19 mouse cellular contexts compared by ENCODE assay signal in genomic region chr14:75460436-75460835, GRCm38 (mm10). TPM values are rescaled to one million over a fixed set of nuclear protein-coding genes. Genes with fewer than 3 reads are reported as not detected.
DNase-seq lines count a peak whose midpoint lies in the region; ATAC-seq lines count a peak whose summit lies in the region.
"Had no signal": no experiment of that assay in that cellular context is flagged by ENCODE, and none has a peak within 500 bp of the region (broad histone marks: within the 10 kb centered on the region; RNA-seq: fewer than 3 reads in every experiment).

No protein-coding gene starts in this region.

- WGBS in forebrain, embryonic 10.5 days, result 42% methylated on average over 3 of the region's 3 CpGs
- 36% methylated on average over 3 of the region's 3 CpGs for WGBS in forebrain, embryonic 11.5 days
- 48% methylated on average over 3 of the region's 3 CpGs for WGBS in kidney, embryonic 15.5 days
- WGBS in neural tube, embryonic 14.5 days, result 53% methylated on average over 3 of the region's 3 CpGs

- no peaks in the 10 kb centered on the region for H3K36me3 ChIP-seq in forebrain, embryonic 10.5 days (replicated peaks)
- H3K36me3 ChIP-seq in forebrain, embryonic 11.5 days (ENCODE audit: control insufficient read depth, insufficient read depth, low read length), result no peaks in the 10 kb centered on the region
- H3K36me3 ChIP-seq in kidney, embryonic 15.5 days, result no peaks in the 10 kb centered on the region
- no peaks in the 10 kb centered on the region for H3K36me3 ChIP-seq in neural tube, embryonic 14.5 days (ENCODE audit: control insufficient read depth, insufficient read depth, low read length)
- H3K36me3 ChIP-seq: heart, embryonic 13.5 days; limb, embryonic 15.5 days; midbrain, embryonic 12.5 days had no signal

- H3K27me3 ChIP-seq in forebrain, embryonic 10.5 days (ENCODE audit: poor library complexity, severe bottlenecking), result peaks cover 39% of the 10 kb centered on the region
- no peaks in the 10 kb centered on the region for H3K27me3 ChIP-seq in forebrain, embryonic 11.5 days (ENCODE audit: control insufficient read depth, insufficient read depth, low read length)
- peaks cover 23% of the 10 kb centered on the region for H3K27me3 ChIP-seq in kidney, embryonic 15.5 days
- H3K27me3 ChIP-seq in neural tube, embryonic 14.5 days (ENCODE audit: control insufficient read depth, insufficient read depth, low read length), result no peaks in the 10 kb centered on the region

- no peak for DNase-seq in forebrain, embryonic 10.5 days (ENCODE audit: extremely low spot score, low spot score)
- DNase-seq in forebrain, embryonic 11.5 days (ENCODE audit: low spot score), result no peak
- no peak for DNase-seq in kidney, adult 18-20 months
- DNase-seq in testis, postnatal 10 days (ENCODE audit: low spot score), result peak; percentile 18
- no peak for DNase-seq in testis, postnatal 14 days (ENCODE audit: low spot score)
- DNase-seq in cerebellum, adult 11-12 months, result no peak
- DNase-seq: cerebellum, postnatal 14 days; gastrocnemius, postnatal 36 days; kidney, adult 2 months; kidney, postnatal 25 days; liver, postnatal 0 days; lung, postnatal 36 days; retina, postnatal 1 day had no signal

- no peak overlapping the region for H3K9ac ChIP-seq in forebrain, embryonic 11.5 days (ENCODE audit: low read length)
- no peak overlapping the region for H3K9ac ChIP-seq in kidney, embryonic 15.5 days
- H3K9ac ChIP-seq in neural tube, embryonic 14.5 days (replicated peaks; ENCODE audit: low read depth, low read length), result no peak overlapping the region
- H3K9ac ChIP-seq: heart, embryonic 13.5 days; limb, embryonic 15.5 days; liver, postnatal 0 days; midbrain, embryonic 12.5 days had no signal

- no peak overlapping the region for H3K4me3 ChIP-seq in forebrain, embryonic 10.5 days
- no peak overlapping the region for H3K4me3 ChIP-seq in forebrain, embryonic 11.5 days (ENCODE audit: low read depth, low read length)
- H3K4me3 ChIP-seq in kidney, embryonic 15.5 days (replicated peaks), result no peak overlapping the region
- no peak overlapping the region for H3K4me3 ChIP-seq in neural tube, embryonic 14.5 days (ENCODE audit: low read depth, low read length)
- H3K4me3 ChIP-seq: heart, embryonic 13.5 days; limb, embryonic 15.5 days; midbrain, embryonic 12.5 days had no signal

- H3K9me3 ChIP-seq in forebrain, embryonic 10.5 days, result no peaks in the 10 kb centered on the region
- no peaks in the 10 kb centered on the region for H3K9me3 ChIP-seq in forebrain, embryonic 11.5 days (ENCODE audit: control insufficient read depth, low read length)
- H3K9me3 ChIP-seq in kidney, embryonic 15.5 days (replicated peaks), result no peaks in the 10 kb centered on the region
- H3K9me3 ChIP-seq in neural tube, embryonic 14.5 days (ENCODE audit: control insufficient read depth, low read length), result no peaks in the 10 kb centered on the region
- H3K9me3 ChIP-seq: heart, embryonic 13.5 days; limb, embryonic 15.5 days; midbrain, embryonic 12.5 days had no signal

- no peak overlapping the region for H3K4me2 ChIP-seq in forebrain, embryonic 11.5 days (ENCODE audit: low read depth, low read length, severe bottlenecking)
- H3K4me2 ChIP-seq in kidney, embryonic 15.5 days, result no peak overlapping the region
- H3K4me2 ChIP-seq in neural tube, embryonic 14.5 days (ENCODE audit: low read depth, low read length), result peak overlapping the region; percentile 0; the same call in 1 of the 2 replicates
- H3K4me2 ChIP-seq: heart, embryonic 13.5 days; limb, embryonic 15.5 days; midbrain, embryonic 12.5 days had no signal

- peaks cover 57% of the 10 kb centered on the region for H3K4me1 ChIP-seq in forebrain, embryonic 10.5 days
- peaks cover 12% of the 10 kb centered on the region; the same call in 1 of the 2 replicates for H3K4me1 ChIP-seq in forebrain, embryonic 11.5 days (replicated peaks; ENCODE audit: control insufficient read depth, insufficient read depth, low read length)
- peaks cover 25% of the 10 kb centered on the region for H3K4me1 ChIP-seq in kidney, embryonic 15.5 days
- H3K4me1 ChIP-seq in neural tube, embryonic 14.5 days (ENCODE audit: control insufficient read depth, insufficient read depth, low read length), result peaks cover 13% of the 10 kb centered on the region

- no peak for ATAC-seq in forebrain, embryonic 11.5 days (replicated peaks; ENCODE audit: low FRiP score)
- 0 out of 2 replicates have a peak, but pooled peaks have one; percentile 17 for ATAC-seq in kidney, embryonic 15.5 days (replicated peaks; ENCODE audit: low FRiP score)
- ATAC-seq in neural tube, embryonic 14.5 days (ENCODE audit: low read depth), result no peak
- ATAC-seq: liver, postnatal 0 days had no signal

- peak overlapping the region; percentile 67 for H3K27ac ChIP-seq in forebrain, embryonic 10.5 days
- no peak overlapping the region for H3K27ac ChIP-seq in forebrain, embryonic 11.5 days (ENCODE audit: low read depth, low read length)
- no peak overlapping the region for H3K27ac ChIP-seq in kidney, embryonic 15.5 days
- H3K27ac ChIP-seq in neural tube, embryonic 14.5 days (ENCODE audit: low read depth, low read length), result no peak overlapping the region
- H3K27ac ChIP-seq: heart, embryonic 13.5 days; limb, embryonic 15.5 days; midbrain, embryonic 12.5 days had no signal

RNA-seq across cellular contexts. Expression of gene Siah3, which starts 4.7 kb away (rescaled TPM):
- 0.48 and 0.63 TPM in 2 replicates for polyA plus RNA-seq in forebrain, embryonic 10.5 days (2016; fragmentation: Nextera tagmentation; extraction: Ambion mirVana)
- polyA plus RNA-seq in forebrain, embryonic 11.5 days (2014; fragmentation: Nextera tagmentation; extraction: Ambion mirVana), result 5.5 TPM in 2 replicates
- 0.14 and 0.19 TPM in 2 replicates for polyA plus RNA-seq in kidney, embryonic 15.5 days (2015; fragmentation: Nextera tagmentation; extraction: Ambion mirVana)
- 11.1 and 11.8 TPM in 2 replicates for polyA plus RNA-seq in neural tube, embryonic 14.5 days (2014; fragmentation: Nextera tagmentation; extraction: Ambion mirVana)
- polyA plus RNA-seq: heart, embryonic 13.5 days; kidney, adult 2 months; testis, adult 2 months had no signal
